Mouse (Mus musculus) ES-Bruce4 (cell line): ENCODE measurements around the gene Myo18b. TPM values are rescaled to one million over a fixed set of nuclear protein-coding genes. Genes with fewer than 3 reads are reported as not detected.

Experiments used
- H3K27ac ChIP-seq: 2 replicates; pipeline ENCODE4 v1.5.1; 2012; ENCODE audit warnings: low read length, inconsistent platforms; ENCODE audit not compliant: insufficient read depth
- H3K27me3 ChIP-seq: 2 replicates; pipeline ENCODE4 v1.6.1; 2012; ENCODE audit warnings: mild to moderate bottlenecking, low read length, inconsistent platforms; ENCODE audit not compliant: control insufficient read depth, poor library complexity, insufficient read depth, severe bottlenecking
- H3K36me3 ChIP-seq: 2 replicates; pipeline ENCODE4 v1.6.1; 2012; ENCODE audit warnings: inconsistent platforms, mild to moderate bottlenecking, low read length, moderate library complexity; ENCODE audit not compliant: control insufficient read depth, poor library complexity, insufficient read depth, severe bottlenecking
- H3K4me1 ChIP-seq: one replicate; pipeline ENCODE4 v1.8.1; 2011; ENCODE audit warnings: low read length; ENCODE audit not compliant: control insufficient read depth, insufficient read depth
- H3K4me3 ChIP-seq: 2 replicates; pipeline ENCODE4 v1.5.1; 2011; ENCODE audit warnings: low read depth, mild to moderate bottlenecking, low read length
- H3K9ac ChIP-seq: 2 replicates; pipeline ENCODE4 v1.6.1; 2012; ENCODE audit warnings: low read depth, mild to moderate bottlenecking, inconsistent platforms; ENCODE audit not compliant: poor library complexity, severe bottlenecking
- H3K9me3 ChIP-seq: replicated peaks from 2 replicates; pipeline ENCODE4 v1.6.1; 2012; ENCODE audit warnings: mild to moderate bottlenecking, low read length, inconsistent platforms; ENCODE audit not compliant: control insufficient read depth, poor library complexity, insufficient read depth, severe bottlenecking
- CTCF ChIP-seq: IDR thresholded peaks from one replicate; pipeline ENCODE4 v1.8.1; 2011; ENCODE audit warnings: low read depth, low read length
- EP300 ChIP-seq: IDR thresholded peaks from 2 replicates; pipeline ENCODE4 v1.6.1; 2011; ENCODE audit warnings: low read depth, low read length; ENCODE audit not compliant: insufficient read depth
- POLR2A ChIP-seq: IDR thresholded peaks from one replicate; pipeline ENCODE4 v1.8.1; 2011; ENCODE audit warnings: low read length; ENCODE audit not compliant: insufficient read depth
- polyA plus RNA-seq: library from polyadenylated mRNA; stranded (reverse); fragments of >200 nt; gene quantifications from 2 replicates; pipeline ENCODE4 v1.2.4, GENCODE M21; 2011; ENCODE audit warnings: low read depth; ENCODE audit not compliant: missing spikeins, insufficient read depth, insufficient read length

Gene Myo18b
- polyA plus RNA-seq, 1 experiment, result 0.69 TPM

DNA sequence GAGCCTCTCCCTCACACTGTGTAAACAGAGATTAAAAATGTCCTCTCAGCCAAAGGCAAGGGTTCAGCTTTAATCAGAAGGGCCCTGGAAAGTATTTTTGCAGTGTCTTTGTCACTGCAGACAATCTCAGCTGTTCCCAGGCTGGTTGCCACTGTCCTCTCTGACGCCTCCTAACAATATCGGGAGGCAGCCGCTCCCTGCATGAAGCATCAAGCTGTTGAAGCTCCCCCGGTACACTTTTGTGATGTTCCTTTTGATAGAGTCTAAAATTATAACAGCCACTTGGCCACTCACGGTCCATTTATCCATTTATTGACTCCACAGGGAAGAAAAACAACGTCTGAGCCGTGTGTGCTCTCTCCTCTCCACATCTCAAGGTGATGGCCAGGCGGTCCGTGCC, 153.0 kb downstream of the Myo18b start:
- H3K4me3 ChIP-seq, result no peak overlapping the region
- TF ChIP-seq CTCF (no peak), EP300 (no peak), POLR2A (no peak)
- H3K36me3 ChIP-seq, result no peaks in the 10 kb centered on the region
- no peaks in the 10 kb centered on the region for H3K4me1 ChIP-seq
- H3K27ac ChIP-seq, result no peak overlapping the region
- no peaks in the 10 kb centered on the region for H3K27me3 ChIP-seq
- H3K9me3 ChIP-seq, result no peaks in the 10 kb centered on the region
- no peak overlapping the region for H3K9ac ChIP-seq

DNA sequence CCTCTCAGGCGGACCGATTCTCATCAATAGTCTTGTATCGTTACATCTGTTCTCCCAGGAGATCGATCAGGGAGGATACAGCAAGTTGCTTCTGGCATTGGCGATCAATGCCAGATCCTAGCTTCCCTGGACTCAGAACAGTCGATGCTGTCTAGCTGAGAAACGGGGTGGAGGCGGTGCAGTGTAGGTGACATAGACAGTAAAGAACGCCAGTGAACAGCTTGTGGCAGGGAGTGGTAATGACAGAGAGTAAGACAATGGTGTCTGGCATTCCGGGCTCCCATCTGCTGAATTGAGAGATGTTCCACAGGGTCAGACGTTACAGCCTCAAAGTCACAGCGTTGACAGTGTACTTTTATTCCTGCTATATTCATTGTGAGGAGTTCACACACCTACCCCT, 155.5 kb downstream of the Myo18b start:
- H3K4me1 ChIP-seq, result no peaks in the 10 kb centered on the region
- no peaks in the 10 kb centered on the region for H3K36me3 ChIP-seq
- H3K4me3 ChIP-seq, result no peak overlapping the region
- TF ChIP-seq EP300 (no peak), POLR2A (no peak), CTCF (no peak)
- H3K9me3 ChIP-seq, result no peaks in the 10 kb centered on the region
- no peak overlapping the region for H3K9ac ChIP-seq
- H3K27ac ChIP-seq, result no peak overlapping the region
- H3K27me3 ChIP-seq, result no peaks in the 10 kb centered on the region

DNA sequence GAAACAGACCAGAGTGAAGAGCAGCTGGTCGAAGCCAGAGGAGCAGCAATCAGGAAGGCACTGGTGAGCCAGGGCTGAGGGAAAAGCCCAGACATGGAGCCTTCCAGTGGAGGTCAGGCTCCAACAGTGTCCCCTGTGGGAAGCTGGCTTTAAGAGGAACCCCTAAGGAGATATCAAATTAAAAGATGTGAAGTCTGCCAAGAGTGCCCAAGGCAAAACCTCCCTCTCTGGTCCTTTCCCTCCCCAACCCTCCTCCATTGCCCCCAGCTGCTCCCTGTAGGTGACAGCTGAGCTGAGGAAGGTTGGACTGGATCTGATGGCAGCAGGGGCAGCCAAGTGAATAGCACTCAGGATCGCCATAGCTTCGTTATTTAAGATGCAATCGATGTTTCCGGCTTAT, 161.1 kb downstream of the Myo18b start:
- Histone ChIP-seq H3K27me3 (no peaks in the 10 kb centered on the region), H3K27ac (no peak overlapping the region), H3K36me3 (no peaks in the 10 kb centered on the region), H3K4me1 (no peaks in the 10 kb centered on the region), H3K9me3 (no peaks in the 10 kb centered on the region), H3K4me3 (no peak overlapping the region), H3K9ac (no peak overlapping the region)
- no peak for TF ChIP-seq POLR2A
- no peak for TF ChIP-seq CTCF
- no peak for TF ChIP-seq EP300

DNA sequence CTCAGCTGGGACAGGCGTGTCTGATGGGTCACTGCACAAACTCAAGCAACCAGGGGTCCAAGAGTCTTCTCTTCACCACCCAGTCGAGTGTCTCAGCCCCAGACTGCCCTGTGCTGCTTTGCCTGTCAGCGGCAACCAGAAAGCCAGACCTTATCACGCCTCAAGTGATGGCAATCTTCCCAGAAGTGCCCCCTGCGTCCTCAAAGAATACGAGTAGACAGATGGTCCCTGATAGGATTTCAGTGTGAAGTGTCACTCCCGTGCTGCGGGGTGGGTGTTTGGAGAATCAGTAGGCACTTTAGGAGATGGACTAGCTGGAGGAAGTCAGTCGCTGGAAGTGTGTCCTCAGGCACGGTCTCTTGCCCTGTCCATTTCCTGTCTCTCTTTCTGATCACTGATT, 165.6 kb downstream of the Myo18b start:
- Histone ChIP-seq H3K27ac (no peak overlapping the region), H3K9me3 (no peaks in the 10 kb centered on the region), H3K4me3 (no peak overlapping the region), H3K4me1 (no peaks in the 10 kb centered on the region), H3K36me3 (no peaks in the 10 kb centered on the region), H3K27me3 (no peaks in the 10 kb centered on the region), H3K9ac (no peak overlapping the region)
- no peak for TF ChIP-seq EP300
- no peak for TF ChIP-seq CTCF
- no peak for TF ChIP-seq POLR2A

DNA sequence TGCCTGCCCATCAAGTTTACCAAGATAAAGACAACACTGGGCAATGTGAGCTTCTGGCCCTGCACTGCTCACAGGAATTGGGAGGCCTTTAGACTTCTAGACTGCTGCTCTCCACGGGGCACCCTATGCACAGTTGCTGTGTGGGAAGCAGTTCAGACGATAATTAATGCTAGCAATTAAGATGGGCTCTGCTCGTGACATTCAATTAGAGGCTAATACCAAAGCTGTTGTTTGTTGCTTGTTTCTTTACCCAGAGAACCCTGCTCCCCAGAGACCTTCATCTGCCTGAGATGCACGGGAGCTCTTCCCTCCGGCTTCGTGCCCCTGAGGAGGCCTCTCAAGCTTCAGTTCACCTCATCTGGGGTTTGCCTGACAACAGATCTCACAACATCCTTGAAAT, 167.7 kb downstream of the Myo18b start:
- Histone ChIP-seq H3K4me1 (no peaks in the 10 kb centered on the region), H3K4me3 (no peak overlapping the region), H3K27me3 (no peaks in the 10 kb centered on the region), H3K9me3 (no peaks in the 10 kb centered on the region), H3K27ac (no peak overlapping the region), H3K9ac (no peak overlapping the region), H3K36me3 (no peaks in the 10 kb centered on the region)
- TF ChIP-seq POLR2A (no peak), EP300 (no peak), CTCF (no peak)

DNA sequence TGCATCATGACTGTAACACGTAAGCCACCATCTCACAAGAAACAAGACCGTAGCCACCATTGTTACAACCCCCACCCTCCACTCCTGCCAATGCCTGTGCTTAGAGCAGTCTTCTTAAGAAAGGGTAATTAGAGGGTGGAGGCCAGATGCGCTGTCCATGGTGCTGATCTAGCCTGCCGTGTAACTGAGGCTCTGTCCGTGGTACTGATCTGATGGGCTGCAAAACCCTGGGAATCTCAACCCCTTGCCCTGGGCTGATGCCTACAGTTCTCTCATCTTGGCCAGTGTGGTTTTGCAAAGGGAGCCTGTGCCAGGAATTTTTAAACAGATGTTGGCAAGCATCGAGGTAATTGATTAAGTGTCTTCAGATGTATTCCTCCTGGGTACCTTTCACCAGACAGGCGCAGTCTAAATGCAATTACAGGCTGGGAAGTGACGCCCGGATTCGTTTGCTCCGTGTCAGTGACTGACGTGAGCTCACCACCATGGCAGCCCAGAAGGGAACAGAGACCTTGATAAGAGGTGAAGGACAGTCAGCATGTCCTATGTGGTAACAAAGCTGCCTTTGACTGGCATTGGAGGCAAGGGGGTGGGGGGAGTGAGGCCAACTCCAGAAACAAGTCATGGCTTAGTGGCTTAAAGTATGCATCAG, 177.4 kb downstream of the Myo18b start:
- H3K9ac ChIP-seq, result no peak overlapping the region
- H3K4me3 ChIP-seq, result no peak overlapping the region
- no peaks in the 10 kb centered on the region for H3K27me3 ChIP-seq
- no peak overlapping the region for H3K27ac ChIP-seq
- H3K4me1 ChIP-seq, result peaks cover 2% of the 10 kb centered on the region
- H3K9me3 ChIP-seq, result no peaks in the 10 kb centered on the region
- H3K36me3 ChIP-seq, result no peaks in the 10 kb centered on the region
- TF ChIP-seq CTCF (peak; percentile 11), POLR2A (no peak), EP300 (peak; percentile 88)
